In genomic region chr12:14376211-14376610, GRCm38 (mm10) we compare ENCODE assay signal across 14 mouse cellular contexts.
DNase-seq lines count a peak whose midpoint lies in the region.
"Had no signal": no experiment of that assay in that cellular context is flagged by ENCODE, and none has a peak within 500 bp of the region (broad histone marks: within the 10 kb centered on the region; RNA-seq: fewer than 3 reads in every experiment).

No protein-coding gene starts in this region.

- DNase-seq in ovary, adult 18-20 months (ENCODE audit: low spot score) = peak; percentile 16
- DNase-seq in ovary, postnatal 10 days (ENCODE audit: low spot score) = no peak
- DNase-seq in adrenal gland, adult 8-10 months = peak; percentile 18
- DNase-seq in adrenal gland, postnatal 14 days = peak; percentile 51
- peak; percentile 33 to 50 for DNase-seq in adrenal gland, postnatal 36 days
- DNase-seq in right cerebral cortex, postnatal 4 days = no peak
- DNase-seq in right cerebral cortex, postnatal 14 days = no peak
- DNase-seq in gastrocnemius, adult 8-10 months (ENCODE audit: low spot score in 2 of 2) = no peak
- DNase-seq: cerebellum, adult 11-12 months; cerebellum, adult 2 months; cerebellum, adult 9-10 months; cerebellum, postnatal 10 days; cerebellum, postnatal 25 days; forebrain, postnatal 0 days had no signal

Comparison
In these comparisons a context has a peak if more than half of its experiments do, and no peak if none do; other contexts are left out.
1. DNase-seq: peak in ovary, adult 18-20 months (single experiment), adrenal gland, adult 8-10 months (single experiment), adrenal gland, postnatal 14 days (single experiment) and adrenal gland, postnatal 36 days (2 of 2); none in ovary, postnatal 10 days (single experiment), right cerebral cortex, postnatal 4 days (single experiment), right cerebral cortex, postnatal 14 days (single experiment) and gastrocnemius, adult 8-10 months (0 of 2).